Mouse (Mus musculus) MEL (cell line): ENCODE measurements around the gene Nell1.

Source experiments
- CTCF ChIP-seq, 3 experiments: IDR thresholded peaks in 2 of 3; conservative IDR thresholded peaks in 1 of 3; 2 replicates each; pipeline ENCODE4 v1.5.1; 2011 to 2012; ENCODE audit warnings: low read length in 3 of 3, low read depth in 2 of 3, mild to moderate bottlenecking in 2 of 3, improper control_type of control experiment in 1 of 3, inconsistent platforms in 1 of 3, mixed read lengths in 1 of 3, moderate library complexity in 1 of 3; ENCODE audit not compliant: control insufficient read depth in 1 of 3, insufficient read depth in 1 of 3, poor library complexity in 1 of 3, severe bottlenecking in 1 of 3
- EP300 ChIP-seq, 2 experiments: IDR thresholded peaks; 2 replicates each; pipeline ENCODE4 v1.6.1; 2011; ENCODE audit warnings: improper control_type of control experiment in 2 of 2, low read length in 2 of 2, low read depth in 1 of 2, mild to moderate bottlenecking in 1 of 2
- GABPA ChIP-seq: IDR thresholded peaks from 2 replicates; pipeline ENCODE4 v1.6.1; 2012; ENCODE audit warnings: low read depth, mild to moderate bottlenecking, inconsistent platforms, low read length, improper control_type of control experiment, moderate library complexity
- MAZ ChIP-seq: IDR thresholded peaks from 2 replicates; pipeline ENCODE4 v1.6.1; 2012; ENCODE audit warnings: low read depth, mild to moderate bottlenecking, inconsistent platforms, low read length, improper control_type of control experiment
- NRF1 ChIP-seq: IDR thresholded peaks from 2 replicates; pipeline ENCODE4 v1.6.1; 2014; ENCODE audit warnings: low read depth, mild to moderate bottlenecking, inconsistent platforms, low read length, improper control_type of control experiment, moderate library complexity; ENCODE audit not compliant: poor library complexity, insufficient read depth, severe bottlenecking
- POLR2A ChIP-seq, 2 experiments: IDR thresholded peaks; 2 replicates each; pipeline ENCODE4 v1.6.1; 2011 to 2012; ENCODE audit warnings: low read length in 2 of 2, mild to moderate bottlenecking in 2 of 2, control low read depth in 1 of 2, improper control_type of control experiment in 1 of 2, low read depth in 1 of 2, moderate library complexity in 1 of 2; ENCODE audit not compliant: control insufficient read depth in 1 of 2, insufficient read depth in 1 of 2, poor library complexity in 1 of 2
- POLR2AphosphoS2 ChIP-seq: IDR thresholded peaks from 2 replicates; pipeline ENCODE4 v1.6.1; 2011; ENCODE audit warnings: low read length, improper control_type of control experiment
- SIN3A ChIP-seq: IDR thresholded peaks from 2 replicates; pipeline ENCODE4 v1.6.1; 2012; ENCODE audit warnings: low read length, improper control_type of control experiment, inconsistent platforms
- USF1 ChIP-seq: IDR thresholded peaks from 2 replicates; pipeline ENCODE4 v1.6.1; 2014; ENCODE audit warnings: low read depth, mild to moderate bottlenecking, inconsistent platforms, low read length, improper control_type of control experiment, moderate library complexity
- USF2 ChIP-seq, 2 experiments: IDR thresholded peaks; 2 replicates each; pipeline ENCODE4 v1.6.1; 2011 to 2012; ENCODE audit warnings: improper control_type of control experiment in 2 of 2, low read length in 2 of 2, borderline replicate concordance in 1 of 2, inconsistent platforms in 1 of 2, low read depth in 1 of 2, mild to moderate bottlenecking in 1 of 2; ENCODE audit not compliant: insufficient read depth in 1 of 2
- ZC3H11A ChIP-seq: IDR thresholded peaks from 2 replicates; pipeline ENCODE4 v1.6.1; 2012; ENCODE audit warnings: low read depth, mild to moderate bottlenecking, inconsistent platforms, low read length, improper control_type of control experiment

DNA sequence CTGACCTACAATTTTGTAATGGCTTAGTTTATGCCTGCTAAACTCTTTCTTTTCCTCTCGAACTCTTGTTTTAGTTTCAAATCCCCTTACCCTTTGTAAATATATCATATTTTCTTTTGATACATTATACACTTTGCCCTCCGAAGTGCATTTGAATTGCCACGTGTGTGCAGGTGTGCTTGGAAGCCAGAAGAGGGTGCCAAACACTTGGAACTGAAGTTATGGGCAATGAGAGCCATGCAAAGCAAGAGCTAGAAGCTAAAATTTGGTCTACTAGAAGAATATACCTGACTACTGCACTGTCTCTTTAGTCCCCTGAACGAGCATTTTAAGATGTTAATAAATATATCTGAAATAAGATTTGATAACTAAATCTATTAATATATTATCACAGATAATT lies 756.3 kb downstream of the Nell1 start:
- TF ChIP-seq USF1 (no peak), POLR2A (IDR thresholded peaks at IDR 0.05; ENCODE audit: control insufficient read depth in 1 of 2, insufficient read depth in 1 of 2, low read depth in 1 of 2, low read length in 2 of 2, poor library complexity in 1 of 2) (no peak), ZC3H11A (no peak), SIN3A (no peak), MAZ (no peak), NRF1 (no peak), GABPA (no peak), POLR2AphosphoS2 (no peak), CTCF (IDR thresholded peaks at IDR 0.05 in 2 of 3, conservative IDR thresholded peaks at IDR 0.05 in 1 of 3; ENCODE audit: control insufficient read depth in 1 of 3, insufficient read depth in 1 of 3, low read depth in 2 of 3, low read length in 3 of 3, poor library complexity in 1 of 3, severe bottlenecking in 1 of 3) (no peak), EP300 (IDR thresholded peaks at IDR 0.05; ENCODE audit: low read depth in 1 of 2, low read length in 2 of 2) (no peak), USF2 (IDR thresholded peaks at IDR 0.05; ENCODE audit: borderline replicate concordance in 1 of 2, insufficient read depth in 1 of 2, low read depth in 1 of 2, low read length in 2 of 2) (no peak)
